Mouse (Mus musculus) embryonic fibroblast, embryonic 13.5 days (primary cell): Measurements from ENCODE around the gene Kcnq4.

Experiments used
- CTCF ChIP-seq: IDR thresholded peaks from 2 replicates; pipeline ENCODE4 v1.5.1; 2011; ENCODE audit warnings: mild to moderate bottlenecking, control low read depth, low read length, moderate library complexity, borderline replicate concordance; ENCODE audit not compliant: insufficient read depth
- POLR2A ChIP-seq: IDR thresholded peaks from 2 replicates; pipeline ENCODE4 v1.6.1; 2011; ENCODE audit warnings: low read depth, mild to moderate bottlenecking, control low read depth, low read length, moderate library complexity

DNA sequence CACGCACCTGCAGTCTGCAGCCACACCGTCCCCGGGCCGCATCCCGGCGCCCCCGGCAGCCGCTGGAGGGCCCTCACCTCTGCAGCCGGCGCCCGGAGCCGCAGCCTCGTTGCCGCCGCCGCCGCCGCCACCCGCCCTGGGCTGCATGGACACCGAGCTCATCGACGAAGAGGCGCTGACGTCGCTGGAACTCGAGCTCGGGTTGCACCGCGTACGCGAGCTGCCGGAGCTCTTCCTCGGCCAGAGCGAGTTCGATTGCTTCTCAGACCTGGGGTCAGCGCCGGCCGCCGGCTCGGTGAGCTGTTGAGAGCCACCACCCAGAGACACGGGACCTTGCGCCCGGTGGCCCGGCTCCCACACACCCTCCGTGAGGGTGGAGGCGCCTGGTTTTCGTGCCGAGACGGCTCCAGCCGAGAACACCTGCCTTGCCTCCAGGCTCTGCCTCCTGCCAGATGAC, 81.3 kb downstream of the Kcnq4 start:
- no peak for TF ChIP-seq POLR2A
- no peak for TF ChIP-seq CTCF
